Mouse (Mus musculus) ES-E14 (cell line): ENCODE measurements around the gene Vpreb3.

Experiments
- CHD2 ChIP-seq: IDR thresholded peaks from 2 replicates; pipeline ENCODE4 v1.6.1; 2014; ENCODE audit warnings: mild to moderate bottlenecking, low read depth, low read length, inconsistent platforms
- HCFC1 ChIP-seq: IDR thresholded peaks from 2 replicates; pipeline ENCODE4 v1.6.1; 2012; ENCODE audit warnings: low read length, inconsistent platforms, borderline replicate concordance; ENCODE audit not compliant: insufficient read depth
- MAFK ChIP-seq: IDR thresholded peaks from 2 replicates; pipeline ENCODE4 v1.6.1; 2014; ENCODE audit warnings: mild to moderate bottlenecking, low read depth, low read length, inconsistent platforms; ENCODE audit not compliant: insufficient read depth
- ZC3H11A ChIP-seq: IDR thresholded peaks from 2 replicates; pipeline ENCODE4 v1.6.1; 2012; ENCODE audit warnings: low read depth, mild to moderate bottlenecking, inconsistent platforms, low read length, borderline replicate concordance

DNA sequence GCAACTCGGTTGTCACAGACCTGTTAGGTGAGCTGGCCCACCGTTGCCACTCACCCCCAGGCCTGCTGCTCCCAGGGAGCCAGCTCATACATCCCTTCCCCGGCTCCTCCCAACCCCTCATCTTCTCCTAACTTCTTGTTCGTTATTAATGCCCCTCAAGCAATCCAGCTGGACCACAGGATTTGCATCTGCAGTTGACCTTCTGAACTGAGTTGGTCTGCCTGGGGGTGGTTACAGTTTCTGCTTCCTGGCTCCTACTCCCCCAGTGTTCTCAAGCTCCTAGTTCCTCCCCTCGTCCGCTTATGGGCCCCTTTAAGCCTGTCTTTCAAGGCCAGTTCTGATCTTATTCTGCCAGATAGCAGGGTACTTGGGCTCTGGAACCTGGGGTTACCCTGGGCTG lies 48.3 kb upstream of the Vpreb3 start:
- TF ChIP-seq CHD2 (no peak), HCFC1 (no peak), ZC3H11A (no peak), MAFK (no peak)
